Mouse (Mus musculus) CH12.LX (cell line): ENCODE results near the gene Slc12a7. TPM values are rescaled to one million over a fixed set of nuclear protein-coding genes. Genes with fewer than 3 reads are reported as not detected.

Source experiments
- DNase-seq: peaks from one replicate; pipeline ENCODE4 v3.0.0-alpha.2; 2013; ENCODE audit errors: extremely low read depth
- H3K27ac ChIP-seq: 2 replicates; pipeline ENCODE4 v1.5.1; 2012; ENCODE audit warnings: low read depth, mild to moderate bottlenecking, control low read depth, moderate library complexity; ENCODE audit not compliant: insufficient read depth
- H3K27me3 ChIP-seq: replicated peaks from 2 replicates; pipeline ENCODE3; 2012; ENCODE audit warnings: inconsistent platforms
- H3K36me3 ChIP-seq, 2 experiments: replicated peaks in 1 of 2; 2 replicates each; pipeline versions ENCODE3 to v1.6.1; 2012; ENCODE audit warnings: inconsistent platforms in 1 of 2, low read length in 1 of 2, mild to moderate bottlenecking in 1 of 2, mixed read lengths in 1 of 2, moderate library complexity in 1 of 2; ENCODE audit not compliant: control insufficient read depth in 1 of 2, insufficient read depth in 1 of 2
- H3K4me1 ChIP-seq, 2 experiments: 2 replicates each; pipeline ENCODE4 v1.6.1; 2012; ENCODE audit warnings: inconsistent platforms in 1 of 2, moderate library complexity in 1 of 2; ENCODE audit not compliant: insufficient read depth in 2 of 2, control insufficient read depth in 1 of 2
- H3K4me2 ChIP-seq: 2 replicates; pipeline ENCODE4 v1.6.1; 2012; ENCODE audit warnings: low read depth, mild to moderate bottlenecking, control low read depth; ENCODE audit not compliant: poor library complexity, insufficient read depth, severe bottlenecking
- H3K4me3 ChIP-seq, 3 experiments: fragments of 150-350 bp in 1 of 3; sonication (generic) in 1 of 3; replicated peaks in 1 of 3; 2 replicates each; pipeline versions ENCODE3 to v1.5.1; 2011 to 2012; ENCODE audit warnings: low read depth in 2 of 3, low read length in 2 of 3, mild to moderate bottlenecking in 2 of 3, moderate library complexity in 2 of 3, control low read depth in 1 of 3, improper control_type of control experiment in 1 of 3, inconsistent platforms in 1 of 3, mixed read lengths in 1 of 3; ENCODE audit not compliant: poor library complexity in 1 of 3
- H3K79me2 ChIP-seq: replicated peaks from 2 replicates; pipeline ENCODE4 v1.6.1; 2012; ENCODE audit warnings: mild to moderate bottlenecking, moderate library complexity; ENCODE audit not compliant: control insufficient read depth, poor library complexity, insufficient read depth, severe bottlenecking; ENCODE audit errors: extremely low read depth
- H3K9ac ChIP-seq: 2 replicates; pipeline ENCODE4 v1.6.1; 2012; ENCODE audit warnings: low read depth, mild to moderate bottlenecking, control low read depth, moderate library complexity; ENCODE audit not compliant: insufficient read depth
- H3K9me3 ChIP-seq: replicated peaks from 2 replicates; pipeline ENCODE3; 2012; ENCODE audit warnings: low read length, inconsistent platforms, mixed read lengths
- BHLHE40 ChIP-seq: IDR thresholded peaks from 2 replicates; pipeline ENCODE4 v1.6.1; 2011; ENCODE audit warnings: mild to moderate bottlenecking, low read depth, low read length, improper control_type of control experiment
- CTCF ChIP-seq, 2 experiments: IDR thresholded peaks in 1 of 2; conservative IDR thresholded peaks in 1 of 2; 2 replicates each; pipeline ENCODE4 v1.5.1; 2011 to 2012; ENCODE audit warnings: low read depth in 2 of 2, low read length in 2 of 2, improper control_type of control experiment in 1 of 2, inconsistent platforms in 1 of 2, mild to moderate bottlenecking in 1 of 2, moderate library complexity in 1 of 2
- ELF1 ChIP-seq: IDR thresholded peaks from 2 replicates; pipeline ENCODE4 v1.6.1; 2014; ENCODE audit warnings: low read depth, mild to moderate bottlenecking, inconsistent platforms, low read length, improper control_type of control experiment
- GABPA ChIP-seq: IDR thresholded peaks from 2 replicates; pipeline ENCODE4 v1.6.1; 2012; ENCODE audit warnings: low read depth, low read length, improper control_type of control experiment, inconsistent platforms; ENCODE audit not compliant: insufficient replicate concordance
- MAFK ChIP-seq: IDR thresholded peaks from 2 replicates; pipeline ENCODE4 v1.6.1; 2011; ENCODE audit warnings: low read length, improper control_type of control experiment; ENCODE audit not compliant: insufficient replicate concordance
- MAZ ChIP-seq: IDR thresholded peaks from 2 replicates; pipeline ENCODE4 v1.6.1; 2012; ENCODE audit warnings: low read depth, mild to moderate bottlenecking, inconsistent platforms, low read length, improper control_type of control experiment, moderate library complexity
- MXI1 ChIP-seq: IDR thresholded peaks from 2 replicates; pipeline ENCODE4 v1.6.1; 2011; ENCODE audit warnings: mild to moderate bottlenecking, low read depth, low read length, improper control_type of control experiment
- MYC ChIP-seq: IDR thresholded peaks from 2 replicates; pipeline ENCODE4 v1.6.1; 2011; ENCODE audit warnings: low read depth, mild to moderate bottlenecking, improper control_type of control experiment, low read length
- RAD21 ChIP-seq: IDR thresholded peaks from 2 replicates; pipeline ENCODE4 v1.6.1; 2011; ENCODE audit warnings: low read depth, mild to moderate bottlenecking, low read length, improper control_type of control experiment, moderate library complexity
- RCOR1 ChIP-seq: conservative IDR thresholded peaks from 2 replicates; pipeline ENCODE4 v1.6.1; 2012; ENCODE audit warnings: low read depth, mild to moderate bottlenecking, inconsistent platforms, low read length, improper control_type of control experiment
- SMC3 ChIP-seq: IDR thresholded peaks from 2 replicates; pipeline ENCODE4 v1.6.1; 2011; ENCODE audit warnings: low read depth, low read length, improper control_type of control experiment
- USF2 ChIP-seq: conservative IDR thresholded peaks from 2 replicates; pipeline ENCODE4 v1.6.1; 2011; ENCODE audit warnings: low read depth, low read length, improper control_type of control experiment
- ZC3H11A ChIP-seq: IDR thresholded peaks from 2 replicates; pipeline ENCODE4 v1.6.1; 2012; ENCODE audit warnings: low read depth, mild to moderate bottlenecking, inconsistent platforms, low read length, improper control_type of control experiment
- dilution Hi-C: fragments of 300-500 bp; cut with MboI; formaldehyde crosslinking; loops from 2 replicates; pipeline ENCODE4 v1.14.3; 2020; ENCODE audit warnings: low sequenced_read_pairs; ENCODE audit not compliant: extremely low pct_unique_long_range_greater_than_20kb, extremely low pct_ligation_motif_present
- in situ Hi-C: fragments of 300-500 bp; cut with MboI; formaldehyde crosslinking; loops from 3 replicates; pipeline ENCODE4 v1.14.3; 2019; ENCODE audit warnings: low sequenced_read_pairs, low pct_ligation_motif_present, low pct_unique_long_range_greater_than_20kb, mixed read lengths
- polyA plus RNA-seq: library from polyadenylated mRNA; unstranded; fragments of >175 nt; gene quantifications from 2 replicates; pipeline ENCODE4 v1.2.1, GENCODE M21; 2012; ENCODE audit warnings: low read depth; ENCODE audit not compliant: insufficient read length
- total RNA-seq, 2 experiments: library from RNA; depleted of rRNA; stranded (reverse); fragments of 300-350 nt in 1 of 2; fragments of >200 nt in 1 of 2; gene quantifications; 2 replicates each; pipeline ENCODE4 v1.2.3; 2012 to 2014

Gene Slc12a7
- total and polyA plus RNA-seq, 3 experiments: 1.0 to 5.8 (median 2.5) TPM

GRCm38 (mm10) chr13:73748663-73749440, 16.0 kb downstream of the Slc12a7 start:
- peaks cover 0 to 17% of the 10 kb centered on the region in 2 experiments; a peak in 2 of 4 replicates for H3K4me1 ChIP-seq
- H3K4me2 ChIP-seq: no peak overlapping the region
- TF ChIP-seq MYC: no peak
- peak in 1 of 2 experiments; percentile 49; a peak in 2 of 4 replicates for TF ChIP-seq CTCF (conservative IDR thresholded peaks at IDR 0.05 in 1 of 2, IDR thresholded peaks at IDR 0.05 in 1 of 2; ENCODE audit: low read depth in 2 of 2, low read length in 2 of 2)
- TF ChIP-seq RAD21: peak; percentile 31
- TF ChIP-seq SMC3: peak; percentile 51
- TF ChIP-seq, all 38 proteins: peak for 3
- dilution Hi-C loops: no loop called here
- H3K27ac ChIP-seq: no peak overlapping the region
- no peaks in the 10 kb centered on the region for H3K36me3 ChIP-seq
- peaks cover 2% of the 10 kb centered on the region for H3K27me3 ChIP-seq
- no peak overlapping the region for H3K4me3 ChIP-seq
- H3K9ac ChIP-seq: no peak overlapping the region
- DNase-seq: peak; percentile 6
- in situ Hi-C loops: no loop called here
- H3K79me2 ChIP-seq: no peaks in the 10 kb centered on the region
- H3K9me3 ChIP-seq: peaks cover 4% of the 10 kb centered on the region

GRCm38 (mm10) chr13:73750435-73750834, 17.5 kb downstream of the Slc12a7 start:
- no peak overlapping the region for H3K4me3 ChIP-seq
- dilution Hi-C loops: no loop called here
- TF ChIP-seq ELF1 (no peak), RCOR1 (no peak), MAFK (no peak), MAZ (no peak), GABPA (no peak), MYC (no peak), USF2 (no peak), ZC3H11A (no peak)
- DNase-seq: no peak
- no peaks in the 10 kb centered on the region for H3K36me3 ChIP-seq
- no peaks in the 10 kb centered on the region for H3K79me2 ChIP-seq
- H3K27ac ChIP-seq: no peak overlapping the region
- in situ Hi-C loops: no loop called here
- H3K4me1 ChIP-seq: peaks cover 0 to 17% of the 10 kb centered on the region in 2 experiments; a peak in 2 of 4 replicates
- peaks cover 4% of the 10 kb centered on the region for H3K9me3 ChIP-seq
- no peak overlapping the region for H3K9ac ChIP-seq
- peaks cover 2% of the 10 kb centered on the region for H3K27me3 ChIP-seq
- H3K4me2 ChIP-seq: no peak overlapping the region

- DNase-seq: no peak
- in situ Hi-C loops: no loop called here
These were observed 18.4 kb downstream of the Slc12a7 start for GRCm38 (mm10) chr13:73751284-73751683.

More at GRCm38 (mm10) chr13:73751284-73751683, 18.4 kb downstream of the Slc12a7 start:
- Histone ChIP-seq H3K9me3 (peaks cover 4% of the 10 kb centered on the region), H3K79me2 (no peaks in the 10 kb centered on the region), H3K27me3 (peaks cover 2% of the 10 kb centered on the region), H3K9ac (no peak overlapping the region), H3K4me1 (peaks cover 0 to 17% of the 10 kb centered on the region in 2 experiments; a peak in 2 of 4 replicates), H3K36me3 (no peaks in the 10 kb centered on the region), H3K27ac (no peak overlapping the region), H3K4me3 (no peak overlapping the region), H3K4me2 (no peak overlapping the region)
- no peak for TF ChIP-seq MXI1
- no peak for TF ChIP-seq BHLHE40
- dilution Hi-C loops: no loop called here
